Comparison of ENCODE assay signal across 14 mouse cellular contexts in the genomic region with DNA sequence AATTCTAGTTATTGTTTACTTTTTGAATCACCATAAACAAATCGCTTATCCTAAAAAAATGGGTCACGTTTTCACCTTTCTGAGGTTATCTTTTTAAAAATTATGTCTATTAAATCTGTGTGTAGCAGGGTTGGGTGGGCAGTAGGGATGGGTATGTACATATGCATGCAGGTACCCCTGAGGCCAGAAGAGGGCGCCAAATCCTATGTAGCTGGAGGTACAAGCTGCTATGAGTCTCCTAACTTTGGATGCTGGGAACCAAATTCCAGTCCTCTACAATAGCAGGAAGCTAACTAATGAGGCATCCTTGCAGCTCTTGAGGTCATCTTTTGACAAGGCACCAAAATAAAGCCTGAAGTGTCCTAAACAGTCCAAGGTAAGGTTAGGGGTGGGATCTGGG.
DNase-seq lines count a peak whose midpoint lies in the region; ATAC-seq and TF ChIP-seq lines count a peak whose summit lies in the region.
"Had no signal": no experiment of that assay in that cellular context is flagged by ENCODE, and none has a peak within 500 bp of the region (broad histone marks: within the 10 kb centered on the region; RNA-seq: fewer than 3 reads in every experiment).

No protein-coding gene starts in this region.

- no peaks in the 10 kb centered on the region for H3K79me2 ChIP-seq in heart, adult 2 months (replicated peaks; ENCODE audit: control insufficient read depth, insufficient read depth, low read length)

- no peak overlapping the region for H3K27ac ChIP-seq in heart, adult 2 months
- H3K27ac ChIP-seq in thymus, adult 2 months (ENCODE audit: control insufficient read depth, insufficient read depth, low read length) = no peak overlapping the region
- H3K27ac ChIP-seq in cortical plate, adult 2 months (ENCODE audit: insufficient read depth, low read length) = no peak overlapping the region
- H3K27ac ChIP-seq in stomach, postnatal 0 days (replicated peaks) = no peak overlapping the region
- H3K27ac ChIP-seq: lung, embryonic 15.5 days had no signal

- no peak for TF ChIP-seq POLR2A in heart, adult 2 months (IDR thresholded peaks at IDR 0.05; ENCODE audit: insufficient read depth, low read depth, low read length)
- TF ChIP-seq POLR2A in thymus, adult 2 months (IDR thresholded peaks at IDR 0.05; ENCODE audit: control insufficient read depth, extremely low read depth, insufficient read depth, low read length, poor library complexity) = no peak
- no peak for TF ChIP-seq POLR2A in cortical plate, adult 2 months (IDR thresholded peaks at IDR 0.05; ENCODE audit: extremely low read depth, insufficient read depth, low read length)

- no peaks in the 10 kb centered on the region for H3K9me3 ChIP-seq in stomach, postnatal 0 days (ENCODE audit: control insufficient read depth, low read length)
- H3K9me3 ChIP-seq: lung, embryonic 15.5 days had no signal

- no peak overlapping the region for H3K9ac ChIP-seq in heart, adult 2 months (ENCODE audit: low read depth, low read length)
- H3K9ac ChIP-seq in stomach, postnatal 0 days (ENCODE audit: low read length) = no peak overlapping the region
- H3K9ac ChIP-seq: lung, embryonic 15.5 days had no signal

- intact Hi-C loops in heart, adult 2 months (cut with DNase I) = no loop called here

- H3K36me3 ChIP-seq in heart, adult 2 months (ENCODE audit: control insufficient read depth, insufficient read depth, low read length) = no peaks in the 10 kb centered on the region
- H3K36me3 ChIP-seq in thymus, adult 2 months (ENCODE audit: control insufficient read depth, insufficient read depth, low read length) = no peaks in the 10 kb centered on the region
- no peaks in the 10 kb centered on the region for H3K36me3 ChIP-seq in stomach, postnatal 0 days (ENCODE audit: control insufficient read depth, insufficient read depth, low read length)
- H3K36me3 ChIP-seq: lung, embryonic 15.5 days had no signal

- WGBS in heart, adult 2 months = 73% methylated on average over 3 of the region's 3 CpGs
- 84% methylated on average over 3 of the region's 3 CpGs for WGBS in thymus, adult 2 months
- WGBS in stomach, postnatal 0 days = 76% methylated on average over 3 of the region's 3 CpGs

- no peak overlapping the region for H3K4me3 ChIP-seq in heart, adult 2 months
- no peak overlapping the region for H3K4me3 ChIP-seq in thymus, adult 2 months (ENCODE audit: control insufficient read depth, insufficient read depth, low read length)
- H3K4me3 ChIP-seq in cortical plate, adult 2 months (ENCODE audit: insufficient read depth, low read length) = no peak overlapping the region
- no peak overlapping the region for H3K4me3 ChIP-seq in stomach, postnatal 0 days (ENCODE audit: low read depth, low read length)
- H3K4me3 ChIP-seq: lung, embryonic 15.5 days had no signal

- no peak for ATAC-seq in stomach, postnatal 0 days (ENCODE audit: low FRiP score, low TSS enrichment)

- no peak overlapping the region for H3K4me2 ChIP-seq in stomach, postnatal 0 days (replicated peaks; ENCODE audit: low read depth)
- H3K4me2 ChIP-seq: lung, embryonic 15.5 days had no signal

- 0 out of 2 replicates have a peak, but pooled peaks have one; percentile 13 for TF ChIP-seq CTCF in heart, adult 2 months (IDR thresholded peaks at IDR 0.05)
- TF ChIP-seq CTCF in thymus, adult 2 months (IDR thresholded peaks at IDR 0.05; ENCODE audit: borderline replicate concordance, control insufficient read depth, extremely low read depth, insufficient read depth, low read length, poor library complexity) = no peak
- 0 out of 2 replicates have a peak, but pooled peaks have one; percentile 3 for TF ChIP-seq CTCF in cortical plate, adult 2 months (IDR thresholded peaks at IDR 0.05; ENCODE audit: extremely low read depth, insufficient read depth, low read length)
- TF ChIP-seq CTCF in stomach, postnatal 0 days (IDR thresholded peaks at IDR 0.05; ENCODE audit: low read depth) = peak; percentile 46

- no peak for DNase-seq in heart, adult 2 months
- DNase-seq in heart, adult 9 months (ENCODE audit: low spot score in 2 of 2) = no peak
- peak; percentile 7 for DNase-seq in thymus, postnatal 0 days (ENCODE audit: low spot score)
- DNase-seq in thymus, adult 2 months = no peak
- DNase-seq in stomach, postnatal 0 days (ENCODE audit: low spot score) = no peak
- no peak for DNase-seq in adrenal gland, postnatal 36 days
- no peak for DNase-seq in lung, postnatal 25 days (ENCODE audit: low spot score)
- DNase-seq: adrenal gland, postnatal 25 days; cerebellum, postnatal 10 days; gastrocnemius, postnatal 36 days; heart, postnatal 14 days; kidney, adult 8-10 months had no signal

- no peaks in the 10 kb centered on the region for H3K27me3 ChIP-seq in heart, adult 2 months (ENCODE audit: control insufficient read depth, insufficient read depth, low read length)
- no peaks in the 10 kb centered on the region for H3K27me3 ChIP-seq in thymus, adult 2 months (ENCODE audit: control insufficient read depth, insufficient read depth, low read length)
- H3K27me3 ChIP-seq in stomach, postnatal 0 days (ENCODE audit: control insufficient read depth, insufficient read depth, low read length) = no peaks in the 10 kb centered on the region
- H3K27me3 ChIP-seq: lung, embryonic 15.5 days had no signal

- H3K4me1 ChIP-seq in heart, adult 2 months (ENCODE audit: control insufficient read depth, insufficient read depth, low read length) = no peaks in the 10 kb centered on the region
- no peaks in the 10 kb centered on the region for H3K4me1 ChIP-seq in thymus, adult 2 months (replicated peaks; ENCODE audit: control insufficient read depth, insufficient read depth, low read length)
- peaks cover 1% of the 10 kb centered on the region; the same call in 1 of the 2 replicates for H3K4me1 ChIP-seq in cortical plate, adult 2 months (ENCODE audit: control insufficient read depth, insufficient read depth, low read length)
- H3K4me1 ChIP-seq in stomach, postnatal 0 days (replicated peaks; ENCODE audit: control insufficient read depth, insufficient read depth) = no peaks in the 10 kb centered on the region

- no peak for TF ChIP-seq EP300 in heart, adult 2 months (IDR thresholded peaks at IDR 0.05; ENCODE audit: insufficient read depth, low read depth, low read length)
- TF ChIP-seq EP300 in stomach, postnatal 0 days (optimal IDR thresholded peaks at IDR 0.05) = no peak
